12 mouse cellular contexts compared by ENCODE assay signal in genomic region chr16:5058114-5058513, GRCm38 (mm10). TPM values are rescaled to one million over a fixed set of nuclear protein-coding genes. Genes with fewer than 3 reads are reported as not detected.
DNase-seq lines count a peak whose midpoint lies in the region; ATAC-seq and TF ChIP-seq lines count a peak whose summit lies in the region.
"Had no signal": no experiment of that assay in that cellular context is flagged by ENCODE, and none has a peak within 500 bp of the region (broad histone marks: within the 10 kb centered on the region; RNA-seq: fewer than 3 reads in every experiment).

No protein-coding gene starts in this region.

- no peaks in the 10 kb centered on the region for H3K9me3 ChIP-seq in forebrain, embryonic 14.5 days (replicated peaks; ENCODE audit: control insufficient read depth, low read length)
- no peaks in the 10 kb centered on the region for H3K9me3 ChIP-seq in forebrain, embryonic 11.5 days (ENCODE audit: control insufficient read depth, low read length)
- H3K9me3 ChIP-seq in lung, postnatal 0 days (ENCODE audit: low read length), result no peaks in the 10 kb centered on the region
- H3K9me3 ChIP-seq: kidney, embryonic 15.5 days; limb, embryonic 15.5 days; neural tube, embryonic 13.5 days had no signal

- no peak overlapping the region for H3K27ac ChIP-seq in forebrain, embryonic 14.5 days (ENCODE audit: low read depth, low read length)
- H3K27ac ChIP-seq in forebrain, embryonic 11.5 days (ENCODE audit: low read depth, low read length), result no peak overlapping the region
- H3K27ac ChIP-seq in lung, postnatal 0 days (ENCODE audit: low read length), result no peak overlapping the region
- H3K27ac ChIP-seq: kidney, embryonic 15.5 days; limb, embryonic 15.5 days; neural tube, embryonic 13.5 days had no signal

- H3K4me2 ChIP-seq in forebrain, embryonic 14.5 days (ENCODE audit: low read length), result no peak overlapping the region
- no peak overlapping the region for H3K4me2 ChIP-seq in forebrain, embryonic 11.5 days (ENCODE audit: low read depth, low read length, severe bottlenecking)
- H3K4me2 ChIP-seq in lung, postnatal 0 days (replicated peaks; ENCODE audit: low read depth, low read length), result no peak overlapping the region
- H3K4me2 ChIP-seq: kidney, embryonic 15.5 days; limb, embryonic 15.5 days; neural tube, embryonic 13.5 days had no signal

- H3K4me3 ChIP-seq in forebrain, embryonic 14.5 days (ENCODE audit: low read depth, low read length), result no peak overlapping the region
- no peak overlapping the region for H3K4me3 ChIP-seq in forebrain, embryonic 11.5 days (ENCODE audit: low read depth, low read length)
- H3K4me3 ChIP-seq in lung, postnatal 0 days (ENCODE audit: low read depth, low read length), result no peak overlapping the region
- H3K4me3 ChIP-seq: kidney, embryonic 15.5 days; limb, embryonic 15.5 days; neural tube, embryonic 13.5 days had no signal

- no peaks in the 10 kb centered on the region for H3K27me3 ChIP-seq in forebrain, embryonic 14.5 days (replicated peaks; ENCODE audit: control insufficient read depth, insufficient read depth, low read length)
- H3K27me3 ChIP-seq in forebrain, embryonic 11.5 days (ENCODE audit: control insufficient read depth, insufficient read depth, low read length), result no peaks in the 10 kb centered on the region
- H3K27me3 ChIP-seq in lung, postnatal 0 days (replicated peaks; ENCODE audit: insufficient read depth, low read length), result no peaks in the 10 kb centered on the region
- H3K27me3 ChIP-seq: kidney, embryonic 15.5 days; limb, embryonic 15.5 days; neural tube, embryonic 13.5 days; Patski had no signal

- no peak overlapping the region for H3K9ac ChIP-seq in forebrain, embryonic 14.5 days (ENCODE audit: low read length)
- H3K9ac ChIP-seq in forebrain, embryonic 11.5 days (ENCODE audit: low read length), result no peak overlapping the region
- no peak overlapping the region for H3K9ac ChIP-seq in lung, postnatal 0 days (replicated peaks; ENCODE audit: low read depth)
- H3K9ac ChIP-seq: kidney, embryonic 15.5 days; limb, embryonic 15.5 days; neural tube, embryonic 13.5 days had no signal

- TF ChIP-seq CTCF in lung, postnatal 0 days (IDR thresholded peaks at IDR 0.05), result peak; percentile 65

- no peak for TF ChIP-seq EP300 in lung, postnatal 0 days (IDR thresholded peaks at IDR 0.05)

- WGBS in forebrain, embryonic 14.5 days, result 85% methylated on average over 1 of the region's 1 CpGs
- 89% methylated on average over 1 of the region's 1 CpGs for WGBS in forebrain, embryonic 11.5 days
- 74% methylated on average over 1 of the region's 1 CpGs for WGBS in lung, postnatal 0 days

- H3K36me3 ChIP-seq in forebrain, embryonic 14.5 days (ENCODE audit: control insufficient read depth, insufficient read depth, low read length), result peaks cover 60% of the 10 kb centered on the region
- peaks cover 3% of the 10 kb centered on the region; the same call in 1 of the 2 replicates for H3K36me3 ChIP-seq in forebrain, embryonic 11.5 days (ENCODE audit: control insufficient read depth, insufficient read depth, low read length)
- H3K36me3 ChIP-seq in lung, postnatal 0 days (ENCODE audit: insufficient read depth, low read length), result peaks cover 20% of the 10 kb centered on the region; the same call in 1 of the 2 replicates

- ATAC-seq in forebrain, embryonic 14.5 days, result no peak
- no peak for ATAC-seq in forebrain, embryonic 11.5 days (replicated peaks; ENCODE audit: low FRiP score)
- ATAC-seq in lung, postnatal 0 days, result 0 out of 2 replicates have a peak, but pooled peaks have one; percentile 41
- ATAC-seq: Patski had no signal

- DNase-seq in forebrain, embryonic 14.5 days (ENCODE audit: low spot score), result peak; percentile 20
- DNase-seq in forebrain, embryonic 11.5 days (ENCODE audit: low spot score), result no peak
- DNase-seq in lung, postnatal 0 days (ENCODE audit: low spot score), result peak; percentile 32
- no peak for DNase-seq in lung, postnatal 14 days
- peak; percentile 28 for DNase-seq in embryo, embryonic 10 days (ENCODE audit: low spot score)
- DNase-seq in skeletal muscle tissue, adult 2 months (ENCODE audit: low read depth, low spot score), result peak; percentile 11
- DNase-seq in layer of hippocampus, postnatal 25 days (ENCODE audit: extremely low spot score in 1 of 2, low spot score in 1 of 2), result no peak
- DNase-seq in urinary bladder, postnatal 25 days (ENCODE audit: low spot score), result no peak

- no peaks in the 10 kb centered on the region for H3K4me1 ChIP-seq in forebrain, embryonic 14.5 days (ENCODE audit: control insufficient read depth, insufficient read depth, low read length)
- H3K4me1 ChIP-seq in forebrain, embryonic 11.5 days (replicated peaks; ENCODE audit: control insufficient read depth, insufficient read depth, low read length), result no peaks in the 10 kb centered on the region
- no peaks in the 10 kb centered on the region for H3K4me1 ChIP-seq in lung, postnatal 0 days (ENCODE audit: insufficient read depth, low read depth, low read length)
- H3K4me1 ChIP-seq: kidney, embryonic 15.5 days; limb, embryonic 15.5 days had no signal

RNA-seq across cellular contexts. Expression of gene Ubn1, which starts 8.3 kb away (rescaled TPM):
- 14.3 and 16.2 TPM in 2 replicates for polyA plus RNA-seq in forebrain, embryonic 14.5 days (2014; fragmentation: Nextera tagmentation; extraction: Ambion mirVana)
- 25.2 and 25.4 TPM in 2 replicates for polyA plus RNA-seq in forebrain, embryonic 11.5 days (2014; fragmentation: Nextera tagmentation; extraction: Ambion mirVana)
- polyA plus RNA-seq in lung, postnatal 0 days (2015; fragmentation: Nextera tagmentation; extraction: Ambion mirVana), result 15.0 and 16.3 TPM in 2 replicates
- total RNA-seq in layer of hippocampus, postnatal 25 days (2021), result 10 to 100 TPM; 41.4 to 42.1 TPM

RNA-seq across cellular contexts. Expression of gene Glyr1, which starts 8.5 kb away (rescaled TPM):
- 120 and 123 TPM in 2 replicates for polyA plus RNA-seq in forebrain, embryonic 14.5 days (2014; fragmentation: Nextera tagmentation; extraction: Ambion mirVana)
- polyA plus RNA-seq in forebrain, embryonic 11.5 days (2014; fragmentation: Nextera tagmentation; extraction: Ambion mirVana), result 174 and 184 TPM in 2 replicates
- polyA plus RNA-seq in lung, postnatal 0 days (2015; fragmentation: Nextera tagmentation; extraction: Ambion mirVana), result 75.8 and 81.1 TPM in 2 replicates
- total RNA-seq in layer of hippocampus, postnatal 25 days (2021), result 100 to 1,000 TPM; 135 to 138 TPM

RNA-seq across cellular contexts. Expression of gene Rogdi, which starts 44.8 kb away (rescaled TPM):
- polyA plus RNA-seq in forebrain, embryonic 14.5 days (2014; fragmentation: Nextera tagmentation; extraction: Ambion mirVana), result 101 and 103 TPM in 2 replicates
- 74.1 and 81.6 TPM in 2 replicates for polyA plus RNA-seq in forebrain, embryonic 11.5 days (2014; fragmentation: Nextera tagmentation; extraction: Ambion mirVana)
- 58.9 and 60.4 TPM in 2 replicates for polyA plus RNA-seq in lung, postnatal 0 days (2015; fragmentation: Nextera tagmentation; extraction: Ambion mirVana)
- 100 to 1,000 TPM; 361 to 407 TPM for total RNA-seq in layer of hippocampus, postnatal 25 days (2021)

RNA-seq across cellular contexts. Expression of gene Smim22, which starts 51.0 kb away (rescaled TPM):
- 0.75 and 1.1 TPM in 2 replicates for polyA plus RNA-seq in forebrain, embryonic 14.5 days (2014; fragmentation: Nextera tagmentation; extraction: Ambion mirVana)
- 2.0 TPM in 1 of 2 replicates, not detected in the other for polyA plus RNA-seq in forebrain, embryonic 11.5 days (2014; fragmentation: Nextera tagmentation; extraction: Ambion mirVana)
- polyA plus RNA-seq in lung, postnatal 0 days (2015; fragmentation: Nextera tagmentation; extraction: Ambion mirVana), result 57.5 and 59.4 TPM in 2 replicates
- not detected for total RNA-seq in layer of hippocampus, postnatal 25 days (2021)
- polyA plus RNA-seq: neural tube, embryonic 13.5 days; Patski had no signal

Comparison
In these comparisons a context has a peak if more than half of its experiments do, and no peak if none do; other contexts are left out.
1. DNase-seq: peak in forebrain, embryonic 14.5 days (single experiment), lung, postnatal 0 days (single experiment), embryo, embryonic 10 days (single experiment) and skeletal muscle tissue, adult 2 months (single experiment); none in forebrain, embryonic 11.5 days (single experiment), lung, postnatal 14 days (single experiment), layer of hippocampus, postnatal 25 days (0 of 2) and urinary bladder, postnatal 25 days (single experiment).